Mouse (Mus musculus) spleen, adult 18-20 months (tissue): ENCODE data around the gene Astn1.

ENCODE experiments used
- DNase-seq, 2 experiments: peaks; one replicate each; pipeline ENCODE4 v3.0.0; 2022; ENCODE audit warnings: mixed read lengths in 2 of 2

The Astn1 gene

DNA sequence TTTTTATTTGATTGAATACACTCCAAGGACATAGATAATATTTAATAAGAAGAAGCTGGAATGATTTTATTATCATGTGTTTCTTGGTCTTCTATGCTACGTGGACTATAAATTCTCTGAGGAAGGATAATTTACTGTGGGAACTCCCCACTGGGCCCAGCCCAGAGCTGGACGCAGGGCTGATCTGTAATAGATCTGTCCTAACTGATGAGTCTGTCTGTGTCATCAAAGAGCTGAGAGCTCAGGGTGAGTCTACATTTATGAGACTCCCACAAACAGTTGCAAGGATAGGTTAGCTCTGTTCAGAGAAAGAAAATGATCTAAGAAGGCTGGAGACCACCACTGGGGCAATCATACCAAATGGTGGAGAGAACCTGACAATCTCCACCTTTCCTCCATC, 271.4 kb downstream of the Astn1 start:
- DNase-seq, result no peak

DNA sequence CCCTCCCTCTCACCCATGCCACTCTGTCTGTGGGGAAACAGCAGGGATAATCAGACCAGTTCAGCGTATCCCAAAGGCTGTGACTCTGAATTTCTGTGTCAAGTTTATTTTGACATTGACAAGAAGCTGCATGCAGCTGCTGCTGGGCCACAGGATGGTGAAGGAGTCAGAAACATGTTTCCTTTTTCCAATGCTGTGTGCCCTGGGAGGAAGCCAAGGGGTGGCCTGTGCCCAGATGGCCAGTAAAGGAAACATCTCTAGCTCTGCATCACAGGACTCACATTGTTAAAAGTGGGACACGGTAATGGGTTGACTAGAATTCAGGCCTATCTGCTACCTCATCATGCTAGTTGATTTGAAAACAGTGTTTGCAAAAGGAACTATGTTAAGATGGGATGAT, 279.2 kb downstream of the Astn1 start:
- DNase-seq, result no peak

DNA sequence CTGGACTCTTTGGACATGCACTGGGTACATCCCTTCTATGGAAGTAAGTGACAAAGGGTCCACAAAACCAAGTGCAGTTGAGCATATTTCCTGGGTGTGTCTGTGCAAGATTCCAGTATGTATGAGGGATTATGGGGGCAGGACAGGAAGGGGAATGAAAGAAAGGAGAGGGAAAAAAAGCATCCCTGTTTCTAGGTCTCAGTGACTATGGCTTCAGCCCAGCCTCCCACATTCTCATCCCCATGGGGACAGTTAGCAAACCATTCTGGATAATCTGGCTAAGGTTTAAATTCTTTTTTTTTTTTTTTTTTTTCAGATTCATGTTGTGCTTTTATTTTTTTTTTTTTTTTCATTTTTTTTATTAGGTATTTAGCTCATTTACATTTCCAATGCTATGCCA, 280.2 kb downstream of the Astn1 start:
- DNase-seq, result no peak

GRCm38 (mm10) chr1:158652799-158653198, 290.7 kb downstream of the Astn1 start:
- DNase-seq, result no peak

GRCm38 (mm10) chr1:158653808-158654520, 291.9 kb downstream of the Astn1 start:
- no peak for DNase-seq

DNA sequence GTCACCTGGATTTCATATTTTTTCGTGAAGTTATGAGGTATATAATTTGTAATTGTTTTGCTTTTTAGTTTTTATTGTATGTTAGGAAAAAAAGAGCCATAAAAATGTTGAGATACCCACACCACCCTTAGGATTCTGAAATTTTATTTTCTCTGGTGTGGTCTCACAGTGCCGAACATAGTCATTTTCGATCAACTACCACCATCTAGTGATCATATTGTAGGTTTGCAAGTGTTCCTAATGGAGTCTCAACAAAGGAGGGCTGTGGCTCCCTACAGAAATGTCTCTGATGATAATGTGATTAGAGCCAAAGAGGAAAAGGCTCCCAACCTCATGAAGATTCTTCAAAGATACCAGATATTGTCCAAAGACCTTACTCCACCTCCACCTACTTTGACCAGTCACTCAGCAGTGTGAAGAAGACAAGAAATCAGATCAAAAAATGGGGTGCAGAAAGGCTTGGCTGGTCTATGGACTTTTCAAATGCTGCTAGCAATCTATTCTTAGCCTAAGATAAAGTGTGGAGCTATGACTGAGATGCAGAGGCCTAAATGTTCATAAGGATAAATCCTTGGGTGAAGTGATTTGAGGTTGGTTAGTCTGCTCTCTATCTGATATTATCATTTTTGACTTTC, 292.6 kb downstream of the Astn1 start:
- no peak for DNase-seq

DNA sequence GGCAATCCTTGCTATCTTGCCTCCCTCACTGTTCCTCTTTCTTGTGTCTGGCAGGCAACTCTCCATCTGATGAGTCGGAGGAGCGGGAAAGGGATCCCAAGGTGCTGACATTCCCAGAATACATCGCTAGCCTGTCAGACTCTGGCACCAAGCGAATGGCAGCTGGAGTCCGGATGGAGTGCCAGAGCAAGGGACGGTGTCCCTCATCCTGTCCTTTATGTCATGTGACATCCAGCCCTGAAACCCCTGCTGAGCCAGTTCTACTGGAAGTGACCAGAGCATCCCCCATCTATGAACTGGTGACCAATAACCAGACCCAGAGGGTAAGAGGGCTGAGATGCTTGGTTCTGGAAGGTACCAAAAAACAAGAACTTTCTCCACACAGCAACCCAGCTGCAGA, 294.9 kb downstream of the Astn1 start:
- DNase-seq, result no peak

DNA sequence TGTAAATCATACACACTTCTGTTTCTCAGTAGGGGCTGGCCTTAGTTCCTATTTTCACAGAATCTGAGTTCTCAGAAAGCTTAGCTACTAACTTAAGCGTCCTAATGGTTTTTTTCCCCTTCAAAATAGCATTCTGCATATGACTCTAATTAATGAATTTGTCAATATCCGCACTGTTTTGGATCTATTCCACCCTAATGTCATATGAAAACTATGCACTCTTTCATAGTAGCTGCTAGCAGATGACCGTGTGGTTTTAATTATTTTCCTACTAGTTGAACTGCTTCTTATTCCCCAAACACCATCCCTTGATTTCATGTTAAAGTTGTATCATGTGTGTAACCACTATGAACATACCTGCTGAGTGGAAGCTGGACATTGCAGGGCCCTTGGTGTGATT, 303.9 kb downstream of the Astn1 start:
- DNase-seq, result no peak

DNA sequence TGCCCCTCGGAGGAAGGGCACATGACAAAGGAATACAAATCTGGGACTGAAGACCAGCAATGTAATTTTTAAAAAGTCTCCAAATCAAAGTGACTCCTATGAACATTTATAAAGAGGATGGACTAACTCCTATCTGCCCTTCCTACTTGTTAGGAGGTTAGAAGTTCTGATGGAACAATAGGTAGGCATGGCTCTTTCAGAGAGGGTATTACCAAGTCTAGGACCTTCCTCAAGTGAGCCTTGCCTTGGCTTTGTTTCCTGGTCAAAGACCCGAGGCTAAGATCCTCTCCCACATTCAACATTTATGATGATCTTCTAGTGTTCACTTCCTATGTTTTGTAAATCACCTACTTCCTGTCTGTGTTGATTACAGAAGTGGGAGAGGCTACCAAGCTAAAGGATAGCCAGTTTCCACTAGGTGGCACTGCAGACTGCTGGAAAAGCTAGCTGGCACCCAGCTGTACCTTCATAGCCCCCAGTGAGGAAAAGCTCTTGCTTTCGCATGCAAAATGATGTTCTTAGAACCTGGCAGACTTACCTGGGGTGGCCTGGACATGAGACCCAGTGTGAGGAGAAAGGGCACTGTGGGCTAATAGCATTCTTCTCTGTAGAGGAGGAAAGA, 308.0 kb downstream of the Astn1 start:
- DNase-seq, result peak in 1 of 2 experiments; percentile 16

DNA sequence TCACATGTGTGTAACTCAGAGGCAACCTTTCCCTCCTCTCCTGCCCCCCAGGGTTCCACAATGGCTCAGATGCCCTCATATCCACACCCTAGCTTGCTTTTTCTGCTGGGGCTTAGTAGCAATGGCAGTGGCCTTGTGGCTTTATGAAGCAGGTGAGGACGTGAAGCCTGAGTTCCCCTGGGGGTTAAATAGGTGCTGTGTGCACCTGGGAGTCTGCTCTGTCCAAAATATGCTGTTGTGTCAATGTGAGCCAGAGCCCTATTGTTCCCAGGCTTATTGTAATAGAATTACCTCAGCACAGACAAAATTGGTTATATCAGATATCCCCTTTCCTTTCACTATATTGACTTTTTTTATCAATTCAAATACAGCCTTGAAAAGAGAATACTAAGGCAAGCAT, 325.7 kb downstream of the Astn1 start:
- DNase-seq, result no peak

GRCm38 (mm10) chr1:158697423-158697822, 335.4 kb downstream of the Astn1 start:
- no peak for DNase-seq

DNA sequence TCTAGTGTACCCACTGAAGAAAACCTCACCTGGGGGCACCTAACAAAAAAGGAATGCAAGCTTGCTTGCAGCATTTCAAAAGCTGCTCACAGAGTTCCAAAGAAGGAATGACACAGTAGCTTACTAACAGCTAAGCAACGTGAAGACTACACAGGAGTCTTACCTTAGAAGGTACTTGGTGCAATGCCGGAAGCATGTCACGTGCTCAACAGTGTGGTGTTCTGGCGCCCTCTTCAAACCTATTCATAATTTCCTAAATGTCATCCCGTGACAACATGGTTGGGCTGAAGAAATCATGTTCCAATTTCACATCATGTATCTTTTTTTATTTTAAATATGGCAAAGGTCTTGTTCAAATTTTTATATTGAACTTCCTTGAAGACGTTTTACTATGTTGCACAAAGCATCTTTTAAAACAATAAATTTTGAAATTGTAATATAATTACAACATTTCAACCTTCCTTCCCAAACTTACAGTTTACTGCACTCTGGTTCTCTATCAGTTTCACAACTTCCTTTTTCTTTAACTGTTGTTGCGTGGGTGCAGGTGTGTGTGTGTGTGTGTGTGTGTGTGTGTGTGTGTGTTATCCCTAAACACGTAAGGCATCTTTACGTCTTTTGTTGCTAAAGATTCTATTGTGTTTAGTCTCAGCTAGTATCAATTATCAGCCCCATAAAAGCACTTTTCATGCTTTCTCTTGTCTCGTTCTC, 335.9 kb downstream of the Astn1 start:
- DNase-seq, result no peak

DNA sequence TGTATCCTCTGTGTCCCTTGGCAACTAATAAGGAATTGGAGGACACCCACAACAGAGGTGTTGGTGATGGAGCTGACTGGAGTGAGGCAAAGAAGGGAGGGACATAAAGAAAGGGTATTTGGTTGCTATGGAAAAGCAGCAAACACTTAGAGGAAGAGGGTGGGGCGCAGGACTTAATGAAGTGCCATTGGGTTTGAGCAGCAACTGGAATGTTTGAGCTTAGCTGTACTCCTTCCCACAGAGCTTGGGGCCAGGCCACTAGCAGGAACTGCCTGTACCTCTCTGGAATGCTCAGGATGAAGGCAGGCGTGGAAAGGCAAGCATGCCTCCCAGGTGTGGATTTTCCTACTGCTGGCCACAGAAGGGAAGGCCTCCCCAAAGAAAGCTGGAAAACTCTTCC, 337.2 kb downstream of the Astn1 start:
- no peak for DNase-seq

GRCm38 (mm10) chr1:158700147-158700546, 338.1 kb downstream of the Astn1 start:
- no peak for DNase-seq

DNA sequence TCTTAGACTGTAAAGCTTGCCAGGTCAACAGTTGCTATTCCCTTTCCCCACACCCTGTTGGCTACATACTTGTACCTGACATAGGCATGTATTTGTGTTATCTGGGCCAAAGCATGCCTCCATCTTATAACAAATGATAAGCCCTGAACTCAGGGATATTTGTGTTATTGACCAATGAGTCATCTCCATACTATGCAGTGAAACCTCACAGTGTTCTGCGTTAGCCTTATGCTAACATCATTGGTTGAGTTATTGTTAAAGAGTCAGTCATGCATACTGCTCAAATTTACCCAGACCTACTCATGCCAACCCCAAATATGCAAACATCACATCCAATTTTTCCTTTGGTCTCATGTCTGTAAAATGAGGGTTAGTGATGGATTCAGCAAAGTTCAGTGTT, 339.3 kb downstream of the Astn1 start:
- DNase-seq, result no peak

GRCm38 (mm10) chr1:158713301-158714095, 351.4 kb downstream of the Astn1 start:
- DNase-seq, result no peak

- no peak for DNase-seq
Measured at GRCm38 (mm10) chr1:158732868-158733496, 370.9 kb downstream of the Astn1 start.

- DNase-seq, result no peak
Measured at GRCm38 (mm10) chr1:158739132-158739919, 377.3 kb downstream of the Astn1 start.

- DNase-seq, result no peak
Measured at GRCm38 (mm10) chr1:158740161-158740766, 378.2 kb downstream of the Astn1 start.

DNA sequence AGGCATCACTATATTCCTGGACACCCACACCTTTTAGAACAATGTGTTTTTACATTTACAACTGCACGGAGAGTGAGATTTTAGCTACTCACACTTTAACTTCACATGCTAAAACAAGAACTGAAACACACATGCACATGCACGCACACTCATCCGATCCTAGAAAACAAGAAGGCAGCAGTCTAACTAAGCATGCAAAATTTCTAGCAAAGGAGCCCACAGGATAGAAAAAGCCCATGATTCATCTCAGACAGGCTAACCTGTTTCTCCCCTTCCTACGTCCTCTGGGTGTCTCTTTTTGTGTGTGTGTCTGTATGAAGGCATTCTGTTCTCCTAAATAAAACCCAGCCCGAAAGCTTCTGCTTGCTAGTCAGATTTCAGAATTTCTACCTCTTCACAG, 378.9 kb downstream of the Astn1 start:
- DNase-seq, result no peak
